Mouse (Mus musculus) kidney, adult 9 months (tissue): Measurements from ENCODE around the gene Ube2l6.
A peak's percentile ranks its signal among the peaks of the same experiment; 100 is the strongest.

Experiments used
- DNase-seq: peaks from one replicate; pipeline ENCODE4 v3.0.0; 2022

Gene Ube2l6

GRCm38 (mm10) chr2:84798493-84798921, at the start of gene Ube2l6:
TSS of gene Ube2l6 (plus strand) at chr2:84798828.
- DNase-seq: peak; percentile 59

- DNase-seq: no peak
These were observed 48.5 kb upstream of the Ube2l6 start for GRCm38 (mm10) chr2:84750115-84750514.

GRCm38 (mm10) chr2:84756245-84756644, 42.4 kb upstream of the Ube2l6 start:
- peak; percentile 92 for DNase-seq

DNA sequence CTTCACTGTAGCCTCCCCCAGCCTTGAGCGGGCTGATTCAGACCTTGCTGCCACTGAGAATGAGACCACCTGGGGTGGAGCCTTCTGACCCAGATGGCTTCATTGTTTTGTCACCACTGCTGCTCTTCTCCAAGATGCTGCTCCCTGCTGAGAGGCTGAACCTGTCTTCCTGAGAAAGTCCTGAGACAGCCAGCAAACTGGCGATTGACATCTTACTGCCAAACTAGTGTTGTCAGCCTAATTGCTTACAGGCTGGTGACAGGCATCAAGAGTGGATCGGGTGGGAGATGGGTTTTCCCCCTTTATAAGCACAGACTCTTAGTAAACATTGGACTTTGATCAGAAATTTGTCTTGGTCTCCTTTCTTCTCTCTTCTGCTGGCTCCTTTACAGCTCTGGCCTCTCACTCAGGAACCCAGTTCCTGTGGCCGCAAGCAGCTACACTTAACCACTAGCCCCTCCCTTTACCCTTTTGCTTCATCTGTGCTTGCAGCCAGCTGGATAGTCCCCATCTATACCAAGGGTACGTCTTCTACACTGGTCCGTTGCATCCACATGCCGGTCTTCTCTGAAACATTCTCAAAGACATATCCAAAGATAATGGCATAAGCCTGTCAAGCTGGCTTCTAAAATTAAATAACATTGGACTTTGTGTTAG, 41.5 kb upstream of the Ube2l6 start:
- no peak for DNase-seq

- DNase-seq: peak; percentile 88
These were observed 40.0 kb upstream of the Ube2l6 start for GRCm38 (mm10) chr2:84758542-84759127.

DNA sequence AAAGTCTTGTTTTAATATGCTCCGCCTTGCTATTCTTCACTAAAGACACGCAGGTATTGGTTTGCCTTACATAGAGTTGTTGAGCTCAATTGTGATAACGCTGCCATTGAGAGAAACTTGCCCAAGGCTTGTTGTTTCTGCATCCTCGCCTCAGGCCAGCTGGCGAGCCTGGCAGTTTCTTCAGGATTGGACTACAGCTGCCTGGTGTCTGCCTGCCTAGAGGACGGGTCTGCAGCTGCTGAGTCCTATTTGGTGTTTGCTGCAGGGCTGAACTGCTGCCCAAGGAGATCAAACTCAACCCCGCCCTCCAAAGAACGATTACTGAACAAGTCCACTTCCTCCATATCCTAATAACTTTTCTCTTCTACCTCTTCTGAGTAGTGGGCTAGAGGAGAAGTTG, 37.9 kb upstream of the Ube2l6 start:
- no peak for DNase-seq

DNA sequence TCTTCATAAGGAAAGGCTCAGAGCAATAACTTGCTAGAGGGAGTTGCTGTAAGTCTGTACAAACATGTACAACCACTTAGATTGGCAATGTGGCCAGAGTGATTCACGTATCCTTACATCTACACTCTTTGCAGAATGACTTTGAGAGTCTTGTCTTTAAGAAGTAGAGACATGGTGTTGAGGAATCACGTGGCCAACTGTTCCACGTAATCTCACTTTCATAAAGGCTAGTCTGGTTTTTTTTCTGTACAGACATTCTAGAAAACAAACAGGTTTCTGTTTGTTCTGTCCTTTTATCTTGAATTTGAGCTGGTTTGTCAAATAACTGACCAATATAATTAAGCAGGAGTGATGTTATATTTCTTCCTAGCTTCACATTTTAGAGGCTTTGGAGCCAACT, 37.3 kb upstream of the Ube2l6 start:
- no peak for DNase-seq

DNA sequence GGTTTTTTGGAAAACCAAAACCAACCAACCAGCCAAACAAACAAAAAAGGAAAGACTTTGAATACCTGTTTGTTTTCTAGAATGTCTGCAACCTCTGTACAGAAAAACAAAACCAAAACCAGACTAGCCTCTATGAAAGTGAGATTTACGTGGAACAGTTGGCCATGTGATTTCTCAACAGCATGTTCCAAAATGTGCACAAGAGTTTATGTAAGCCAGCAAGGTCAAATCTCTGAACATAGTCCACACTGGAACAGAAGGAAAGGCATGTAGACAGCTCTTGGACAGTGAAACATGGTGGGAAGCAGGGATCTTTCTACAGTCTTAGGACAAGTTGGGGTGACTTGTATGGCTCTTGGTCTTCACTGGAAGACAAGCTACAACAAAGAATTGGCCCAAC, 36.8 kb upstream of the Ube2l6 start:
- peak; percentile 38 for DNase-seq

- no peak for DNase-seq
These were observed 36.3 kb upstream of the Ube2l6 start for GRCm38 (mm10) chr2:84762295-84762694.

- DNase-seq: peak; percentile 38
These were observed 35.8 kb upstream of the Ube2l6 start for GRCm38 (mm10) chr2:84762818-84763217.

DNA sequence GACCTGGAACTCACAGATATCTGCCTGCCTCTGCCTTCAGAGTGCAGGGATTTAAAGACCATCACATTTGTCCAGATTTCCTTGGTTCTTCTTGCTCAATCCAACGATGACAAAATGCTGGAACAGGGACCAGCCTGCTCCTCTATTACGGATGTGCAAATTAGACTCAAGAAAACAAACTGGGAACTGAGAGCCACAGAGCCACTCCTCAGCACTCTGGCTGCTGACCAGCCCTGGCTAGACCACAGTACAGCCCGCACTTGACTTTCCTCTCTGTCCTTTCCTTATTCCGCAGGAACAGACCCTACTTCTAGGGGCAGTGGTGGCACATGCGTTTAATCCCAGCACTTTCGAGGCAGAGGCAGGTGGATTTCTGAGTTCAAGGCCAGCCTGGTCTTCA, 28.1 kb upstream of the Ube2l6 start:
- no peak for DNase-seq

DNA sequence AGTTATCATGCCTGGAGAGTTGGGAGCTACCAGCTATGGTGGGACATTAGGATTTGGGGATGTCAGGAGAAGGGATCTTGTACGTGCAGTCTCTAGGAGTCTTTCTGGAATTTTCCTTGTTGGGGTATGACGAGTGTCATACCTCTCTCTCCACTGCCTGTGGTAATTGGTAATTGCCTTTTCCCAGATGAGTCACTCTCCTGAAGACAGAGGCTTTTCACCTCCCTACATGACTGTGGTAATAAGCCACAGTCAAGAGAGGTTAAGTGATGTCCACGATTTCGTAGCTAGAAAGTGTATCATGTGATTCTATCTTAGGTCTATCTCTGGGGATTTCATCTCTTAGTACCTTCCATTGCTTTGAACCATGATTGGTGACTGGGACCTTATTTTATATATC, 26.2 kb upstream of the Ube2l6 start:
- no peak for DNase-seq

GRCm38 (mm10) chr2:84773195-84773594, 25.4 kb upstream of the Ube2l6 start:
- no peak for DNase-seq

DNA sequence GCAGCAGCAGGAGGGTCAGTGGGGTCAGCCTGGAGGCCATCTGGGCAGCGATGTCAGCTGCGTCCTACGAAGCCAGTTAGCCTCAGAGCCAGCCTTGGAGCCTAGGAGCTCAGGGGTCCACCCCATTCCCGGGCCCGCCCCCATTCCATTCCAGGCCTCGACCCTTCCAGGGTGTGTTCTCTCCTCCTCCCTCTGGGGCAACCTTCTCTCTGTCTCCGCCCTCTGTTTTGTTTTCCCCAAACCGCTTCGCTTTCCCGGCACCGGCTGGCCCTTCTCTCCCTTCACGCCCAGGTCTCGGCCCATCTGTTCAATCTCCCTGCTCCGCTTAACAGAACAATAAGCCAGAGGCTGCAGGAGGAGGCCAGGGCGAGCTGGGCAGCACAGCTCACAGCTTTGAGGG, 23.9 kb upstream of the Ube2l6 start:
- peak; percentile 50 for DNase-seq

GRCm38 (mm10) chr2:84775241-84775640, 23.4 kb upstream of the Ube2l6 start, which contains the start of gene Serping1:
TSS of gene Serping1 (minus strand) at chr2:84775444.
- no peak for DNase-seq

- DNase-seq: no peak
These were observed 23.0 kb upstream of the Ube2l6 start for GRCm38 (mm10) chr2:84775665-84776064.

DNA sequence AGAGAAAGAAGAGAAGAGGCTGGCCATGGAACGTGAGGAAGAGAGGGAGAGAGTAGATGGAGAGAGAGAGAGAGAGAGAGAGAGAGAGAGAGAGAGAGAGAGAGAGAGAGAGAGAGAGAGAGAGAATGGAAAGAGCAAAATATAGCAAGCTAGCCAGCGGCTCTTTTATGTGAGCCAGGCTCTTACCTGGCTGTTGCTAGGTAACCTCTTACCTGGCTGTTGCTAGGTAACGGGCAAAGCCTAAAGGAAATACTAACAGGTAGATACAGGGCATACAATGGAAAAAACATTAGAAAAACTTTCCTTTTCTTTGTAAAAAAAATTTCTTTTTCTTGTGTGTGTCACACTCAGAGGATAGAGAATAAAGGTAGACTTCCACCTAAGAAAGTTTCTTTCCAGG, 20.9 kb upstream of the Ube2l6 start:
- no peak for DNase-seq

GRCm38 (mm10) chr2:84779210-84779609, 19.4 kb upstream of the Ube2l6 start:
- DNase-seq: no peak

DNA sequence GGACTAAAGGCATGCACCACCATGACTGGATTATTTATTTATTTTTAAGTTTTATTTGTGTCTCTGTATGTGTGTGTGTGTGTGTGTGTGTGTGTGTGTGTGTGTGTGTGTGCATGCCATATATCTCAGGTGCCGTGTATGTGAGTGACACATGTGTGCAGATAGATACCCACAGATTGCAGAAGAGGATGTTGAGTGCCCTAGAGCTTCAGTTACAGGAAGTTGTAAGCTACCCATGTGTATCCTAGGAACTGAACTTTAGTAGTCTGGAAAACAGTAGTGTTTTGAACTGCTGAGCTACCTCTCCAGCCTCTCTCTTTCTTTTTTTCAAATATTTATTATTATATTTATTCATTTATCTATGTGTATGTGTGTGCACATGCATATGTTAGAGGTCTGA, 15.3 kb upstream of the Ube2l6 start:
- no peak for DNase-seq

DNA sequence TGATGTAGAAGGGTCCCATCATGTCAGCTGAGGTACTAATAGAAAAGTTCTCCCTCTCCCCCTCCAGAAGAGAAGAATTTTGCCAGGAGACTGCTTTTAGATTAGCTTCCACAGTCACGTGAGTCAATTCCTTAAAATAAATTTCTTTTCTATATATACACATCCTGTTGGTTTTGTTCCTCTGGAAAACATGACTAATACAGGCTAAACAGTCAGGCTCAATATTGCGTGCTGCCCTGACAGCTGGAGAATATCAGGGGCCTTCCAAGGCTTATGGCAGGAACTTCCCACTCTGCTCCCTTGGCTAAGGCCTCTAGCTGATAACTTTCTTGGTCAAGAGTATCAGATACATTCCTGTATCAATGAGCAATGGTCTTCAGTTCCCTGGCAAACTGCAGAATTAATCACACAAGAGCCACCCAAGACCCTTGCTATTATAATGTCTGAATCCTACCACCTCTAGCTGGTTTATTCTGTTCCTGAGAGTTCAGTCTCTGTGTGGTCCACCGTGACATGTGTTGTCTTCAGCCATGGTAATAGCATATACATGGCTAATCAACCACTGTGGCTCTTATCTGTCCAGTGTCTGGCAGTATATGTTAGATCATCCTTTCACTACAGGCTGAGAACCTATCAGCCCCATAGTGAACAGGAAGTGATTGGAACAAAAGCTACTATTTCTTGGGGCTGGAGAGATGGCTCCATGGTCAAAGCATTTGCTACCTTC, 14.6 kb upstream of the Ube2l6 start:
- peak; percentile 16 for DNase-seq

GRCm38 (mm10) chr2:84788316-84788715, 10.3 kb upstream of the Ube2l6 start:
- no peak for DNase-seq

GRCm38 (mm10) chr2:84790418-84790817, 8.2 kb upstream of the Ube2l6 start:
- DNase-seq: no peak

- DNase-seq: peak; percentile 30
These were observed 6.1 kb upstream of the Ube2l6 start for GRCm38 (mm10) chr2:84792516-84792915.

GRCm38 (mm10) chr2:84793154-84793553, 5.5 kb upstream of the Ube2l6 start:
- DNase-seq: no peak
